Mouse (Mus musculus): ENCODE results near the gene Col25a1.

GRCm38 (mm10) chr3:130407201-130407600, 275.9 kb downstream of the Col25a1 start:
- no peak for TF ChIP-seq CTCF (IDR thresholded peaks at IDR 0.05; ENCODE audit: extremely low read depth, insufficient read depth, low read length)
- no peak for TF ChIP-seq POLR2A (IDR thresholded peaks at IDR 0.05; ENCODE audit: extremely low read depth, insufficient read depth, low read length)
